Mouse (Mus musculus): ENCODE results near the gene Smox.

- TF ChIP-seq CTCF (IDR thresholded peaks at IDR 0.05; ENCODE audit: extremely low read depth, insufficient read length, insufficient replicate concordance, low read depth, low read length): peak; percentile 99; the same call in 1 of the 2 replicates
- TF ChIP-seq POLR2A (IDR thresholded peaks at IDR 0.05; ENCODE audit: low read depth, low read length): no peak
These were observed 54.4 kb downstream of the Smox start for GRCm38 (mm10) chr2:131545386-131546307.

All from small intestine, adult 2 months (tissue).